Mouse (Mus musculus) thymus, adult 2 months (tissue): ENCODE measurements around the gene Pik3cb.

Experiments
- CTCF ChIP-seq: fragments of 200-500 bp; IDR thresholded peaks from 2 replicates; pipeline ENCODE4 v1.5.1; 2012; ENCODE audit warnings: mild to moderate bottlenecking, control low read depth, low read length, moderate library complexity, borderline replicate concordance; ENCODE audit not compliant: control insufficient read depth, poor library complexity, insufficient read depth; ENCODE audit errors: extremely low read depth
- POLR2A ChIP-seq: fragments of 200-500 bp; IDR thresholded peaks from 2 replicates; pipeline ENCODE4 v1.6.1; 2012; ENCODE audit warnings: mild to moderate bottlenecking, low read length, control low read depth, moderate library complexity; ENCODE audit not compliant: control insufficient read depth, poor library complexity, insufficient read depth; ENCODE audit errors: extremely low read depth

DNA sequence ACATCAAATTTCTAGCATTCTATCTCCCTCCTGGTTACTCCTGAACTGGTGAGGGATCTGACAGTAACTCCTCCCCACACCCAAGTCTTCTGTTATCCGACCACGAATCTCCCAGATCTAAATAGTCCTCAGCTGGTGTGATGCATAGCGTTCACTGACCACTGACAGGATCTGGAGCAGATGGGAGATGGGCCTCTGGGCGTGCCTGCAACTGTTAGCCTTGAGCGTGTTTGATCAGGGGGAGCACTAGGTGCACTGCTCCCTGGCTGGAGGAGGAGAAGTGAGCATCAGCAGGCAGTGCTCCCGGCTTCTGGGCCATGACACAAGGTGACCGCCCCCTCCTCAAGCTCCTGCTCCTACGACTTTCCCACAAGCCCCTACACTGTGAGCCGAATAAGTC is 98.4 kb downstream of the Pik3cb start:
- TF ChIP-seq CTCF: no peak
- no peak for TF ChIP-seq POLR2A
